Mouse (Mus musculus): ENCODE measurements around the gene Sema4c. TPM values are rescaled to one million over a fixed set of nuclear protein-coding genes. Genes with fewer than 3 reads are reported as not detected.

Sema4c gene
- polyA plus RNA-seq, 1 experiment from 2014 or later: 29.4 TPM

DNA sequence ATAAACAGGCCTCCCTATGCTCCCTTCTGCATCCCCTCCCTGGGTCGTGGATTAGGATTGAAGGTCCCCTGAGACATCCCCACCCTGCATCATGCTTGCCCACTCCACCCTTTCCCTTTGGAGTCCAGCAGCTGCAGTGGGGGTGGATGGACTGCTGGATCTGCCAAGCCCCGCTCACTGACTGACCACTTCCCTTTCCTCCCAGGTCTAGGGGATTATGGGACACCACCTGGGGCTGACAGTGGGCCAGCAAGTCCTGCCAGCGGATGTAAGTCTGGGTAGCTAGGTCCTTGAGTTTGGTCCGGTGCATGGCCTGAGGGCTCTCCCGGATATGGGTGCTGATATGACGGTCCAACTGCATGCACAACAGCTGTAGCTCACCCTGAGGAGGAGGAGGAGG, 6.0 kb upstream of the Sema4c start:
- Histone ChIP-seq H3K27ac (no peak overlapping the region), H3K36me3 (no peaks in the 10 kb centered on the region), H3K4me1 (peaks cover 33% of the 10 kb centered on the region), H3K27me3 (no peaks in the 10 kb centered on the region), H3K9me3 (no peaks in the 10 kb centered on the region), H3K4me2 (replicated peaks) (no peak overlapping the region), H3K9ac (no peak overlapping the region), H3K4me3 (no peak overlapping the region)
- WGBS: 84% methylated on average over 6 of the region's 6 CpGs
- ATAC-seq (ENCODE audit: insufficient number of reproducible peaks, insufficient read depth, low FRiP score, low TSS enrichment): no peak

DNA sequence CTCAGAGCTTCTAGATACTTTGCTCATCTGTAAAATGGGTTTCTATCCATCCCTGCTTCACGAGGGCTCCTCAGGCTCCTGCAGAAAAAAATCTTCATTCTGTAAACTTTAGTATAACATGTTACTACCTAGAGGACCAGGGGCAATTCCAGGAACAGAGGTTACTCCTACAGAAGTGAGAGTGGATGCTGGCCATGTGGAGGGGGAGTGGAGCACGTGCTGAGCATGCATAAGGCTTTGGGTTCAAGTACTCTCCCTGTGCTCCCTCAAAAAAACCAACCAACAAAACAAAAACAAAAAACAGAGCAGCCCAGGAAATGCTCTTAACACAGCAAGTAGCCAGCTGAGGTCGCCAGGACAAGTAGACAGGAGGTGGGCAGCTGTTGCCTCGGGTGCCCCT, 5.5 kb upstream of the Sema4c start:
- Histone ChIP-seq H3K4me1 (peaks cover 38% of the 10 kb centered on the region), H3K4me2 (replicated peaks) (no peak overlapping the region), H3K27me3 (no peaks in the 10 kb centered on the region), H3K4me3 (no peak overlapping the region), H3K9ac (no peak overlapping the region), H3K27ac (no peak overlapping the region), H3K9me3 (no peaks in the 10 kb centered on the region), H3K36me3 (no peaks in the 10 kb centered on the region)
- ATAC-seq (ENCODE audit: insufficient number of reproducible peaks, insufficient read depth, low FRiP score, low TSS enrichment): no peak
- 63% methylated on average over 4 of the region's 4 CpGs for WGBS

DNA sequence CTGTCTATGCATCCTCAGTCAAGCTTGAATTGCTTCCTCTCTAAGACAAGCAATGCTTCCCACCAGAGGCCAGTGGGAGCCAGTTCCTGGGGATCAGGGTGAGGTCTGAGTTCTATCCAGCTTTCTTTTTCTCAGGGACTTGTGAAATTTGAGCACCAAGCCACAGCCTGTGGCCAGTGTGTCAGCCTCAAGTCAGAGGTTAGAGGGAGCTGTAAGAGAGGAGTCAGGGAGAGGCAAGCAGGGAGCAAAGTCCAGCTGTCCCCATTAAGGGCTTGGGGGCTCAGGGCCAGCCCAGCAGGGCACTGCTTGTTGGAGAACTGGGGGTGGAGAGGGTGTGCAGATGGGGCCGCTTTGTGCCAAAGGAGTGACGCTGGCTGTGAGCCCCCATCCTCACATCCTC, 5.0 kb upstream of the Sema4c start:
- H3K4me2 ChIP-seq (replicated peaks): no peak overlapping the region
- ATAC-seq (ENCODE audit: insufficient number of reproducible peaks, insufficient read depth, low FRiP score, low TSS enrichment): no peak
- H3K4me1 ChIP-seq: peaks cover 36% of the 10 kb centered on the region
- no peak overlapping the region for H3K9ac ChIP-seq
- H3K27me3 ChIP-seq: no peaks in the 10 kb centered on the region
- H3K9me3 ChIP-seq: no peaks in the 10 kb centered on the region
- no peak overlapping the region for H3K27ac ChIP-seq
- H3K36me3 ChIP-seq: no peaks in the 10 kb centered on the region
- WGBS: 75% methylated on average over 2 of the region's 2 CpGs
- H3K4me3 ChIP-seq: no peak overlapping the region

- Histone ChIP-seq H3K9me3 (no peaks in the 10 kb centered on the region), H3K27ac (no peak overlapping the region), H3K4me3 (no peak overlapping the region), H3K4me2 (replicated peaks) (no peak overlapping the region), H3K9ac (no peak overlapping the region), H3K4me1 (peaks cover 31% of the 10 kb centered on the region), H3K36me3 (no peaks in the 10 kb centered on the region), H3K27me3 (no peaks in the 10 kb centered on the region)
- WGBS: 62% methylated on average over 4 of the region's 4 CpGs
- no peak for ATAC-seq (ENCODE audit: insufficient number of reproducible peaks, insufficient read depth, low FRiP score, low TSS enrichment)
Measured at GRCm38 (mm10) chr1:36562388-36562787, 4.2 kb upstream of the Sema4c start.

DNA sequence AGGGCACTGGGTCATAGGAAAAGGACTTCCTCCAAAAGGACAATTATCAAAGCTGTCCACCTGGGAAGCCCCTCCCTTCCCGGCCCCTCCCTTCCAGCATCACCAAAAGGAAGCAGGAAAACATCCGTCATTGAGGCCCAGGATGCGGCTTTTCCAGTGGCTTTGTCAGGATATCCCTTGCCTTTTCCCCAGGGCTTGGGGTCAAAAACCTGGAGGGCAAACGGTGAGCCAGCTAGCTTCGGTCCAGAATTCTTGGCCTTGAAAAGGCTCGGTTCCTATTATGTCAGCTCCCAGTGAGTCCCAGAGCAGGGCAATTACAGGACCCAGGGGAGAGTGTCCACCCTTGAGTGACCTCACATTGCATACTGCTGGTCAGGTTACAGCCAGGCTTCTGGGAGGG, 2.8 kb upstream of the Sema4c start:
- Histone ChIP-seq H3K4me2 (replicated peaks) (no peak overlapping the region), H3K9me3 (no peaks in the 10 kb centered on the region), H3K9ac (no peak overlapping the region), H3K4me3 (no peak overlapping the region), H3K27ac (no peak overlapping the region), H3K36me3 (no peaks in the 10 kb centered on the region), H3K4me1 (peaks cover 23% of the 10 kb centered on the region), H3K27me3 (no peaks in the 10 kb centered on the region)
- 44% methylated on average over 6 of the region's 6 CpGs for WGBS
- no peak for ATAC-seq (ENCODE audit: insufficient number of reproducible peaks, insufficient read depth, low FRiP score, low TSS enrichment)

DNA sequence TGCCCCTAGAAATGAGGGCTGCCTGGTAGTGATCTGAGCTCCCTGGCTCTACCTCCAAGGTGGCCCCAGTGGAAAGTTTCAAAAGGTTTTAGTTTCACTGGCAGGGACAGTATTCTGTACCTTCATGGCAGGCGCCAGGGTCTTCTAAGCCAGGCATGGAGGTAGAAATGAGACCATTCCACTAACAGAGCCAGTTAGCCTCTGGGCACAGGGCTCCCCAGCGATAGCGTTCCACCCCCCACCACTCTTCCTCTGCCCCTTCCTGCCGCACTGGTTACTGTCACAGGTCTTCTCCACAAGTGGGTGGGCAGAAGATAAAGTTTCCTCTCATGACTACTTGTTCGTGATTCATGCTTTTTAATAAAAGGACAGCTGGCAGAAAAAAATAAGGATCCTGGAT, 1.7 kb upstream of the Sema4c start:
- H3K9ac ChIP-seq: no peak overlapping the region
- H3K9me3 ChIP-seq: no peaks in the 10 kb centered on the region
- no peak overlapping the region for H3K4me2 ChIP-seq (replicated peaks)
- H3K36me3 ChIP-seq: peaks cover 4% of the 10 kb centered on the region
- peaks cover 33% of the 10 kb centered on the region for H3K4me1 ChIP-seq
- H3K27me3 ChIP-seq: no peaks in the 10 kb centered on the region
- H3K4me3 ChIP-seq: no peak overlapping the region
- WGBS: 54% methylated on average over 5 of the region's 5 CpGs
- ATAC-seq (ENCODE audit: insufficient number of reproducible peaks, insufficient read depth, low FRiP score, low TSS enrichment): no peak
- no peak overlapping the region for H3K27ac ChIP-seq

DNA sequence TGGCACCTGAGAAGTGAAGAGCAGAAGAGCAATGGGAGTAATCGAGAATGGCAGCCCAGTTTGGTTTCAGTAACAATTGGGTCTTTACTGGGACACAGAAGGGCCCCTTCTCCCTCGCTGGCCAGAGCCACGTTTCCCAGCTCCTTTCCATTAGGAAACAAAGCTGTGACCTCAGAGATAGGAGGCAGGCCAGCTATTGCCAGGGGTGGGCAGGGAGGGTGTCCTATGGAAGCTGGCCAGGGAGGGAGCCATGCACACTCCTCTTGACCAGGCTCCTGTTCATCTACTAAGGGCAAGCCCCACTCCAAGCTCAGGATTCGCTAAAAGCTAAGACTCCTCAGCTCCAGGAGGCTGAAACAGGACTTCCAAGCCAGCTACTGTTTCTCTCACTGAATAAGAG, 1.1 kb upstream of the Sema4c start:
- Histone ChIP-seq H3K9ac (no peak overlapping the region), H3K27ac (peak overlapping the region; percentile 99; the same call in 1 of the 2 replicates), H3K27me3 (no peaks in the 10 kb centered on the region), H3K9me3 (no peaks in the 10 kb centered on the region), H3K4me3 (peak overlapping the region; percentile 84; the same call in 1 of the 2 replicates), H3K4me1 (peaks cover 39% of the 10 kb centered on the region), H3K36me3 (peaks cover 11% of the 10 kb centered on the region), H3K4me2 (replicated peaks) (peak overlapping the region; percentile 81)
- WGBS: 11% methylated on average over 4 of the region's 4 CpGs
- ATAC-seq (ENCODE audit: insufficient number of reproducible peaks, insufficient read depth, low FRiP score, low TSS enrichment): no peak

- H3K9me3 ChIP-seq: no peaks in the 10 kb centered on the region
- H3K4me3 ChIP-seq: peak overlapping the region; percentile 84
- no peaks in the 10 kb centered on the region for H3K27me3 ChIP-seq
- peak overlapping the region; percentile 81 for H3K4me2 ChIP-seq (replicated peaks)
- H3K27ac ChIP-seq: peak overlapping the region; percentile 99
- H3K9ac ChIP-seq: peak overlapping the region; percentile 95
- H3K36me3 ChIP-seq: peaks cover 28% of the 10 kb centered on the region
- H3K4me1 ChIP-seq: peaks cover 43% of the 10 kb centered on the region
- peak; percentile 85 for ATAC-seq (ENCODE audit: insufficient number of reproducible peaks, insufficient read depth, low FRiP score, low TSS enrichment)
- WGBS: under 1% methylated on average over 48 of the region's 48 CpGs
Measured at GRCm38 (mm10) chr1:36557457-36558011, 615 bp downstream of the Sema4c start.

- Histone ChIP-seq H3K27me3 (no peaks in the 10 kb centered on the region), H3K9me3 (no peaks in the 10 kb centered on the region), H3K4me3 (peak overlapping the region; percentile 84), H3K27ac (peak overlapping the region; percentile 99), H3K9ac (peak overlapping the region; percentile 95), H3K4me1 (peaks cover 36% of the 10 kb centered on the region), H3K36me3 (peaks cover 35% of the 10 kb centered on the region), H3K4me2 (replicated peaks) (peak overlapping the region; percentile 81)
- ATAC-seq (ENCODE audit: insufficient number of reproducible peaks, insufficient read depth, low FRiP score, low TSS enrichment): peak; percentile 69
- WGBS: under 1% methylated on average over 52 of the region's 52 CpGs
Measured at GRCm38 (mm10) chr1:36556553-36557456, 1.3 kb downstream of the Sema4c start.

DNA sequence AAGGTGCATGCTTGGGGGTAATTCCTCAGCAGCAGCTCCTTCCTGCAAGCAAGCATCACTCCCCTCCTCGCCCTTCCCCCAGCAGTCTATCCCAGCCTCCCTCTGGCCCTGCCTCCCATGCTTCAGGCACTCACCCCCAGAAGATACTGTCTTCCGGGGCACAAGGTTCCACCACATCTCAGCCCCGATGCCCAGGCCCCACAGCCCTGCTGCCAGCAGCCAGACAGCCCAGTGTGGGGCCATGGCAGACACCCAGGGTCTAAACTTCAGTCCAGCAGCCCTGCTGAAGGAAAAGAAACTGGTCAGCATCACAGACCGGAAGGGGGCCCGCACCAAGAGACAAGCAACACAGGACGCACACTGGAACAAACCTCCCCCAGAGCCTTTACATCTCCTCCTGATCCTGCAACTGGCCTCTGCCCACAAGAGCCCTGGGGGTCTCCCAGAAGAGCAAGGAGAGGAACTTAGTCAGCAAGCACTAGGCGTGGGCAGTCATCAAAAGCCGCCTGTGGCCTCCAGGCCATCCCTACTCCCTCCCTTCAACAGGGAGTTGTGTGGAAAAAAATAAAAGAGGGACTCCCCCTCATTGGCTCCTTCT, 2.3 kb downstream of the Sema4c start:
- peaks cover 44% of the 10 kb centered on the region for H3K36me3 ChIP-seq
- no peaks in the 10 kb centered on the region for H3K27me3 ChIP-seq
- H3K9me3 ChIP-seq: no peaks in the 10 kb centered on the region
- H3K4me2 ChIP-seq (replicated peaks): peak overlapping the region; percentile 81
- H3K4me3 ChIP-seq: peak overlapping the region; percentile 84
- H3K27ac ChIP-seq: peak overlapping the region; percentile 99
- ATAC-seq (ENCODE audit: insufficient number of reproducible peaks, insufficient read depth, low FRiP score, low TSS enrichment): no peak
- H3K4me1 ChIP-seq: peaks cover 36% of the 10 kb centered on the region
- peak overlapping the region; percentile 95 for H3K9ac ChIP-seq
- WGBS: under 1% methylated on average over 8 of the region's 8 CpGs

- Histone ChIP-seq H3K4me3 (peak overlapping the region; percentile 84), H3K9ac (peak overlapping the region; percentile 95), H3K4me1 (peaks cover 37% of the 10 kb centered on the region), H3K27me3 (no peaks in the 10 kb centered on the region), H3K4me2 (replicated peaks) (peak overlapping the region; percentile 81), H3K27ac (peak overlapping the region; percentile 99), H3K36me3 (peaks cover 55% of the 10 kb centered on the region), H3K9me3 (no peaks in the 10 kb centered on the region)
- 64% methylated on average over 21 of the region's 21 CpGs for WGBS
- ATAC-seq (ENCODE audit: insufficient number of reproducible peaks, insufficient read depth, low FRiP score, low TSS enrichment): no peak
Measured at GRCm38 (mm10) chr1:36554633-36555399, 3.3 kb downstream of the Sema4c start.

All from embryonic facial prominence, embryonic 12.5 days (tissue).